Mouse (Mus musculus): ENCODE data around the gene Zfp385b. TPM values are rescaled to one million over a fixed set of nuclear protein-coding genes. Genes with fewer than 3 reads are reported as not detected.

Gene Zfp385b
- polyA plus RNA-seq, 1 experiment from 2014 or later, result 6.8 TPM

GRCm38 (mm10) chr2:77496071-77496470, 323.4 kb downstream of the Zfp385b start:
- 82% methylated on average over 7 of the region's 7 CpGs for WGBS (ENCODE audit: insufficient replicate concordance)
- no peaks in the 10 kb centered on the region; the same call in 1 of the 2 replicates for H3K4me1 ChIP-seq (ENCODE audit: insufficient read depth)
- H3K36me3 ChIP-seq (replicated peaks; ENCODE audit: insufficient read depth, low read length), result no peaks in the 10 kb centered on the region
- H3K27me3 ChIP-seq (ENCODE audit: insufficient read depth, low read length), result no peaks in the 10 kb centered on the region
- DNase-seq (no peak), ATAC-seq (no peak)
- no peak overlapping the region for H3K4me3 ChIP-seq (ENCODE audit: low read depth, low read length)
- no peak for TF ChIP-seq CTCF (IDR thresholded peaks at IDR 0.05; ENCODE audit: low read depth)
- no peak for TF ChIP-seq EP300 (IDR thresholded peaks at IDR 0.05; ENCODE audit: low read depth)
- H3K9ac ChIP-seq (replicated peaks), result no peak overlapping the region
- no peak overlapping the region for H3K4me2 ChIP-seq (ENCODE audit: low read depth, low read length)
- no peak overlapping the region for H3K27ac ChIP-seq (ENCODE audit: low read depth)
- H3K9me3 ChIP-seq (ENCODE audit: low read length), result no peaks in the 10 kb centered on the region

GRCm38 (mm10) chr2:77495344-77495743, 324.1 kb downstream of the Zfp385b start:
- no peak overlapping the region for H3K4me2 ChIP-seq (ENCODE audit: low read depth, low read length)
- no peak for TF ChIP-seq CTCF (IDR thresholded peaks at IDR 0.05; ENCODE audit: low read depth)
- no peak for TF ChIP-seq EP300 (IDR thresholded peaks at IDR 0.05; ENCODE audit: low read depth)
- no peak overlapping the region for H3K27ac ChIP-seq (ENCODE audit: low read depth)
- no peaks in the 10 kb centered on the region for H3K36me3 ChIP-seq (replicated peaks; ENCODE audit: insufficient read depth, low read length)
- no peaks in the 10 kb centered on the region; the same call in 1 of the 2 replicates for H3K4me1 ChIP-seq (ENCODE audit: insufficient read depth)
- no peak for DNase-seq
- H3K4me3 ChIP-seq (ENCODE audit: low read depth, low read length), result no peak overlapping the region
- no peak for ATAC-seq
- 84% methylated on average over 4 of the region's 4 CpGs for WGBS (ENCODE audit: insufficient replicate concordance)
- no peak overlapping the region for H3K9ac ChIP-seq (replicated peaks)
- no peaks in the 10 kb centered on the region for H3K9me3 ChIP-seq (ENCODE audit: low read length)
- H3K27me3 ChIP-seq (ENCODE audit: insufficient read depth, low read length), result no peaks in the 10 kb centered on the region

GRCm38 (mm10) chr2:77493695-77494094, 325.7 kb downstream of the Zfp385b start:
- Histone ChIP-seq H3K4me1 (ENCODE audit: insufficient read depth) (no peaks in the 10 kb centered on the region; the same call in 1 of the 2 replicates), H3K9ac (replicated peaks) (no peak overlapping the region), H3K9me3 (ENCODE audit: low read length) (no peaks in the 10 kb centered on the region), H3K36me3 (replicated peaks; ENCODE audit: insufficient read depth, low read length) (no peaks in the 10 kb centered on the region), H3K4me3 (ENCODE audit: low read depth, low read length) (no peak overlapping the region), H3K27me3 (ENCODE audit: insufficient read depth, low read length) (no peaks in the 10 kb centered on the region), H3K27ac (ENCODE audit: low read depth) (no peak overlapping the region), H3K4me2 (ENCODE audit: low read depth, low read length) (no peak overlapping the region)
- TF ChIP-seq CTCF (IDR thresholded peaks at IDR 0.05; ENCODE audit: low read depth) (no peak), EP300 (IDR thresholded peaks at IDR 0.05; ENCODE audit: low read depth) (no peak)
- 80% methylated on average over 8 of the region's 8 CpGs for whole genome bisulfite sequencing (ENCODE audit: insufficient replicate concordance)
- ATAC-seq (no peak), DNase-seq (no peak)

- ATAC-seq (no peak), DNase-seq (no peak)
- Histone ChIP-seq H3K4me1 (ENCODE audit: insufficient read depth) (no peaks in the 10 kb centered on the region), H3K4me2 (ENCODE audit: low read depth, low read length) (no peak overlapping the region), H3K27me3 (ENCODE audit: insufficient read depth, low read length) (no peaks in the 10 kb centered on the region), H3K27ac (ENCODE audit: low read depth) (no peak overlapping the region), H3K36me3 (replicated peaks; ENCODE audit: insufficient read depth, low read length) (no peaks in the 10 kb centered on the region), H3K9me3 (ENCODE audit: low read length) (no peaks in the 10 kb centered on the region), H3K9ac (replicated peaks) (no peak overlapping the region), H3K4me3 (ENCODE audit: low read depth, low read length) (no peak overlapping the region)
- WGBS (ENCODE audit: insufficient replicate concordance), result 79% methylated on average over 8 of the region's 8 CpGs
- TF ChIP-seq CTCF (IDR thresholded peaks at IDR 0.05; ENCODE audit: low read depth), result no peak
- TF ChIP-seq EP300 (IDR thresholded peaks at IDR 0.05; ENCODE audit: low read depth), result no peak
Measured at GRCm38 (mm10) chr2:77487151-77487550, 332.3 kb downstream of the Zfp385b start.

GRCm38 (mm10) chr2:77481274-77481673, 338.2 kb downstream of the Zfp385b start:
- TF ChIP-seq CTCF (IDR thresholded peaks at IDR 0.05; ENCODE audit: low read depth) (no peak), EP300 (IDR thresholded peaks at IDR 0.05; ENCODE audit: low read depth) (no peak)
- no peak overlapping the region for H3K9ac ChIP-seq (replicated peaks)
- no peak for DNase-seq
- no peak overlapping the region for H3K4me3 ChIP-seq (ENCODE audit: low read depth, low read length)
- H3K27me3 ChIP-seq (ENCODE audit: insufficient read depth, low read length), result no peaks in the 10 kb centered on the region
- WGBS (ENCODE audit: insufficient replicate concordance), result 87% methylated on average over 10 of the region's 10 CpGs
- H3K4me2 ChIP-seq (ENCODE audit: low read depth, low read length), result no peak overlapping the region
- ATAC-seq, result no peak
- no peaks in the 10 kb centered on the region for H3K4me1 ChIP-seq (ENCODE audit: insufficient read depth)
- H3K27ac ChIP-seq (ENCODE audit: low read depth), result no peak overlapping the region
- H3K9me3 ChIP-seq (ENCODE audit: low read length), result no peaks in the 10 kb centered on the region
- H3K36me3 ChIP-seq (replicated peaks; ENCODE audit: insufficient read depth, low read length), result no peaks in the 10 kb centered on the region

- 67% methylated on average over 10 of the region's 10 CpGs for WGBS (ENCODE audit: insufficient replicate concordance)
- H3K27me3 ChIP-seq (ENCODE audit: insufficient read depth, low read length), result no peaks in the 10 kb centered on the region
- H3K9me3 ChIP-seq (ENCODE audit: low read length), result no peaks in the 10 kb centered on the region
- 0 out of 2 replicates have a peak, but pooled peaks cover 2% of the 10 kb centered on the region for H3K36me3 ChIP-seq (replicated peaks; ENCODE audit: insufficient read depth, low read length)
- no peak overlapping the region for H3K9ac ChIP-seq (replicated peaks)
- DNase-seq (no peak), ATAC-seq (no peak)
- H3K4me2 ChIP-seq (ENCODE audit: low read depth, low read length), result no peak overlapping the region
- H3K4me1 ChIP-seq (ENCODE audit: insufficient read depth), result no peaks in the 10 kb centered on the region
- TF ChIP-seq CTCF (IDR thresholded peaks at IDR 0.05; ENCODE audit: low read depth), result no peak
- no peak for TF ChIP-seq EP300 (IDR thresholded peaks at IDR 0.05; ENCODE audit: low read depth)
- H3K4me3 ChIP-seq (ENCODE audit: low read depth, low read length), result no peak overlapping the region
- no peak overlapping the region for H3K27ac ChIP-seq (ENCODE audit: low read depth)
Measured at GRCm38 (mm10) chr2:77477536-77477935, 341.9 kb downstream of the Zfp385b start.

- 84% methylated on average over 8 of the region's 8 CpGs for WGBS (ENCODE audit: insufficient replicate concordance)
- TF ChIP-seq CTCF (IDR thresholded peaks at IDR 0.05; ENCODE audit: low read depth), result no peak
- no peak for TF ChIP-seq EP300 (IDR thresholded peaks at IDR 0.05; ENCODE audit: low read depth)
- no peak overlapping the region for H3K9ac ChIP-seq (replicated peaks)
- H3K4me2 ChIP-seq (ENCODE audit: low read depth, low read length), result no peak overlapping the region
- H3K36me3 ChIP-seq (replicated peaks; ENCODE audit: insufficient read depth, low read length), result 0 out of 2 replicates have a peak, but pooled peaks cover 2% of the 10 kb centered on the region
- DNase-seq (no peak), ATAC-seq (no peak)
- no peaks in the 10 kb centered on the region for H3K27me3 ChIP-seq (ENCODE audit: insufficient read depth, low read length)
- H3K9me3 ChIP-seq (ENCODE audit: low read length), result no peaks in the 10 kb centered on the region
- H3K4me3 ChIP-seq (ENCODE audit: low read depth, low read length), result no peak overlapping the region
- no peak overlapping the region for H3K27ac ChIP-seq (ENCODE audit: low read depth)
- H3K4me1 ChIP-seq (ENCODE audit: insufficient read depth), result no peaks in the 10 kb centered on the region
Measured at GRCm38 (mm10) chr2:77476444-77476843, 343.0 kb downstream of the Zfp385b start.

All from liver, postnatal 0 days (tissue).